Mouse (Mus musculus): Measurements from ENCODE around the gene Fam208b.
"Not testable (repeated sequence)": the region's sequence is repeated elsewhere in the genome, so short reads cannot be mapped to it uniquely, and the experiment has no call there.

The Fam208b gene

DNA sequence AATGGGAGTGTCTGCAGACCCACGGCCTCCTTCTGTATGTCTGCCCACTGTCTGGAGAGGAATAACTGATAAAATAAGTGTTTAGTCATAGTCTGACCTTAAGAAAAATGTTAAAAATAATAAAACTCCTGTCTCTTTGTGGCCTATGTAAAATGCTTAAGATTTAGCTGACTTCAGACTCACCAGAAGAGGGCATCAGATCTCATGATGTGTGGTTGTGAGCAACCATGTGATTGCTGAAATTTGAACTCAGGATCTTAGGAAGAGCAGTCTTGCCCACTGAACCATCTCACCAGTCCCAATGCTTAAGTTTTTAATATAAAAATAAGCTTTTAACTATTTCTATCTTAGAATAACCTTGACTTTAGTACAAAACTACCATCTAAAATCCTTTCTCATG lies 47.8 kb downstream of the Fam208b start:
- DNase-seq, result no peak

DNA sequence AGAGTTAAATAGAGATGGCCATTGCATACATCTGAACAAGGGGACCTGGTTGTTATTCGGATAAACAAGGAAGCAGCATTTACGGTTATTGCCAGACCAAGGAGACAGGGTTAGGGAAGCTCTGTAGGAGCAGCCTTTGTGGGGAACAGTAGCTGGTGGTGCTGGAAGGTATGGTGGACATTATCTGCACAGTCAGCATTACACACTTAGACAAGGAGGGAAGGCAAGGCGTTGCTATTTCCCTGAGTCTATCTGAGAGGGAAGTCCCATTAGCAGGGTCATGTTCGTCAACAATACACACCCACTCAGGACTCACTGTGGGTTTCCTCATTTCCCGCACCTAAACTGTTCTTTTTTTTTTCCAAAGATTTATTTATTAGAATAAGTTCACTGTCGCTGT lies 63.1 kb downstream of the Fam208b start:
- no peak for DNase-seq

DNA sequence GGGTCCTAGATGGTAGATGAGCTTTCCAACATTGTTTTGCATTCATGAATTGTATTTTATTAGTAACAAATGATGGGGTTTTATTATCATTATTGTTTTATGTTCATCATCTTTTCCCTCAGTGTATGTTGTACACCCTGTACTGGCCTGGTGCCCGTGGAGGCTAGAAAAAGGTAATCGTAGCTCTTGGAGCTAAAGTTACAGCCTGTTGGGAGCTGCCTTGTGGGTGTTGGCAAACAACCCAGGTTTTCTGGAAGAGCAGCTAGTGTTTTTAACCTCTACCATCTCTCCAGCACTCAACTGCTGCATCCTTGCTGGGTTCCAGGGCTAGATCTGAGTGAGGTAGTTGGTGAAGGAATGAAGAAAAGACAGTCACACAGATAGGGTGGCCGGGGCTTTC lies 63.5 kb downstream of the Fam208b start:
- DNase-seq, result no peak

DNA sequence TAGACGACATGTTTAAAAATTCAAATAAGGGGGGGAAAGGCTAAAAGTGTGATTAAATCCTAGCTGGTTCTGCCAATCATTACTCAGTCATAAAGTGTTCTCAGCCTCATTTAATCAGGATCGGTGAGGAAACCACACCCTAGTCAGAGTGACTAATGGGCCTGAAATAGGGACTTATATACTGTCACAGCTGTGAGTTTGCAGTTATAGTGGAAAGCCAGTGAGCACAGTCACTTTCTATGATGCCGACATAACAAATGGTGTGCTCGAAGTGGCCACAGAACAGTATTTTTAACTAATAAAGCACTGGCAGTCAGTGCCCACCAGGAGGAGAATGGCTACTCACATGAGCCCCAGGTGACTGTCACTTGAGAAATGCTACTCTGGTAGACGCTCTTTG lies 66.0 kb downstream of the Fam208b start:
- no peak for DNase-seq

DNA sequence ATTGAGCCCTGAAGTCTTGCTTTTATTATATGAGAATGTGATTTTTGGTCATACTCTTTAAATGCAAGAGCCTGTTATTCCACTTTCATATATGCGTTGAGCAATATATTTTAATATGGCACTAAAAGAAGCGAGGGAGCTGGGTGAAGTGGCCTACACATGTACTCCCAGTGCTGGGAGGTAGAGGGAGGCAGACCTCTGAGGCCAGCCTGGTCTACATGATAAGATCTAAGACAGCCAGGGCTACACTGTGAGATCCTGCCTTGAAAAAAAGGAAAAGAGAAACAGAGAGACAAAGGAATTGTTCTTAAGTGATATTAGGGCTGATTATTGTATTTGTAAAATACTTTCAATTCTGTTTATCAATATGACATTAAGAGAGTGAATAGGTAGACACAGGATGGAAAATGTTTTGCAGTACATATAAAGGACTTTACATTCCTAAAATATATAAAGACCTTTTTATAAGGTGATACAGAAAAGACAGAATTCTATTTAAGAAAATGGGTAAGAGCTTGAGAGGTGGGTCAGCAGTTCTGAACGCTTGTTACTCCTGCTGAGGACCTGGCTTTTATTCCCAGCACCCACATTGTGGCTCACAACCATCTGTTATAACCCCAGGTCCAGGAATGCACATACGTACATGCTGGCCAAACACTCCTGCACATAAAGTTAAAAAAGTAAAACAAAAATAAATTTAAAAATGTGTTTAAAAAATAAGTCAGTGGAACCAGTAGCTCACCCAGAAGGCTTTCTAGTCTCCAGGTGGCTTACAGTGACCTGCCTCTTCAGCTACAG lies 66.6 kb downstream of the Fam208b start:
- DNase-seq, result no peak

DNA sequence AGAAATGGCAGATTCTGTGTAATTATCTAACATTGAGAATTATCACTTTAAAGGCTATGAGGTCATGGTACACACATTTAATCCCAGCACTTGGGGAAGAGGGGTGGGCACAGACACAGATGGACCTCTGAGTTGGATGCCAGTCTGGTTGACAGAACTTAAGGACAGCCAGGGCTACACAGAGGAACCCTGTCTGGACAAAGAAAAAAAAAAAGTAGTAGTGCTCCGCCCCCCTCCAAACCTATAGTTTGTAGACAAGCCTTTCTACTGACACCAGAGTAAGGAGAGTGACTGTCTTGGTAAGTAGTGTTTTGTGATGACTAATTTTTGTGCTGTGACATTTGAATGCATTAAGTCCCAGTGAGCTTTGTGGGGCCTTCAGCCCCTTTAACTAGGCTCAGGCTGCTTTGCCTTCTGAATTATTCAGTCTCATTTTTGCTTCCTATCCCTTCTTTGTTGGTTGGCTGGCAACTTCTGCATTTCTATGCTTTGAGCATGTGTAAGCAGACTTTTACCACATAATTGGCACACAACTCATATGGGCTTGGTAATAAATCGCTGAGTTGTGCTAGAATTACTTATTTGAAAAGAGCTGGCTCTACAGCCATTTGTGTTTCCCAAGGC lies 69.6 kb downstream of the Fam208b start:
- DNase-seq, result no peak

DNA sequence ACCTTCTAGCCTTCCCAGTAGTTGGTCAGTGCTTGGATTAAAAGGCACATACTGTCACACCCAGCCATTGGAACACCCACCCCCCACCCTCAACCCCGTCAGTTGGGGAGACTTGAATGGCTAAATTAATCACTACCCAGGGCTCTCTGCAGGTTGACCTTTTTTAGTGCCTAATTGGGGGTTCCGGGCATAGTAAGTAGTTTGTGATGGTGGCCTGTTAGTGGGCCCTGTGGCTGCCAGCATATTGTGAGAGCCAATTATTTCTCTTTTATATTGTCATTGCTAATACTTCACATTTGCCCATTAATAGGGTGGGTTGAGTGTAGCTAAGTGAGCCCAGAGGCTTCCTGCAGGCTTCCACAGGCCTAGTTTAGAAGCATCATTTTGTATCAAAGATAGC lies 70.7 kb downstream of the Fam208b start:
- DNase-seq, result no peak

DNA sequence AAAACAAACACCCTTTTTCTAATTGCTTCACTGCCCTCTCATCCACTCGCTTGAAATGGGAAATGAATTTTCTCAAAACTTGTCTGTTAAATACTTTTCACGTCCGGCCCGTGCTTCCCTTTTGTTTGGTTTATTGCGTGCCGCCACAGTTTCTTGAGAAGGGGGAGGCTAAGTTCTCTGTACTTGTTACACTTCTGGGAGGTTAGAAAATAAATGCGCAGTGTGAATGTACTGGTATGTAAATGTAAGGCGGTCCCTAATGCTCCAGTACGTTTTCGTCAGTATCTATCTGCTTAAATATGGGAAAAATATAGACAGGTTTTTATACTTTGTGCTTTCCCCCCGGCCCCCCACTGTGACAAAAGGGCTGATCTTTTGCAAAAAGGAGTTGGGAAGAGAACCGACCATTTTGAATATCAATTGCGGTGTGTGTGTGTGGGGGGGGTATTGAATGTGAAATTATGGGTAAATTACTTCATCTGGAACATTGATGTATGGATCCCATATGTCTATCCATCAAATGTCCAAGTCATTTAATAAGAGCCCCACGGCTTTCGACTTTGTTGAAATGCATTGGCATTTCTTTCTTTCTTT lies 71.8 kb downstream of the Fam208b start:
- peak; percentile 34 for DNase-seq

DNA sequence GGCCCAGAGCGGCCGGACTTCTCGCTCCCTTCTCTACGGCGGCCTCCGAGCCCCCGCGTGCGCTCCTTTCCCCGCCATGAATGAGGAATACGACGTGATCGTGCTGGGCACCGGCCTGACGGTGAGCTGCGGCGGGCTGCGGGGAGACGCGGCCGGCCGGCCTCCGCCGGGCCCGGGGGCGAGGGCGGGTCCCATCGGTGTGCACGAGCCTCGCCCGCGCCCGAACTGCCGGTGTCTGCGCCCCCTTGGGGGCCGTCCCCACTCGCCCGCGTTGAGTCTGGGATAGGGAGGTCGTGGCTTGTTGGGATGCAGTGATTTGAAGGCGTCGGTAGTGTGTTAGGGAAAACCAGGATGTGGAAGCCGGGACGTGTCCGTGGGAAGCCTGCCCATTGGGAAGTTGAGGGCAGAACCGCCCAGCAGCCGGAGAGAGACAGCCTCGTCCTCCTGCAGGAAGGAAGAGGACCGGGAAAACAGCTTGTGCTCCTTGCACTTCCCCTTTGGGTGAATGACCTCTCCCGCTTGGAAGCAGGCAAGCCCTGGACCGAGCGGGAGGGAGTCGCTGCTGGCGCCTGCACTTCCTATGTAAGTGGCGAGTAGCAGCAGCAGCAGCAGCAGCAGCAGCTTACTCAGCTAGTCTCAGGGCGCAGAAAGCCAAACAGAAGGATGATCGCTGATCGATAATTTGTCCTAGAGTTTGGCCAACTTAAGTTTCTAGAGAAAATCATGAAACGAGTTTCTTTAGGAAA lies 72.5 kb downstream of the Fam208b start:
- peak; percentile 71 for DNase-seq

DNA sequence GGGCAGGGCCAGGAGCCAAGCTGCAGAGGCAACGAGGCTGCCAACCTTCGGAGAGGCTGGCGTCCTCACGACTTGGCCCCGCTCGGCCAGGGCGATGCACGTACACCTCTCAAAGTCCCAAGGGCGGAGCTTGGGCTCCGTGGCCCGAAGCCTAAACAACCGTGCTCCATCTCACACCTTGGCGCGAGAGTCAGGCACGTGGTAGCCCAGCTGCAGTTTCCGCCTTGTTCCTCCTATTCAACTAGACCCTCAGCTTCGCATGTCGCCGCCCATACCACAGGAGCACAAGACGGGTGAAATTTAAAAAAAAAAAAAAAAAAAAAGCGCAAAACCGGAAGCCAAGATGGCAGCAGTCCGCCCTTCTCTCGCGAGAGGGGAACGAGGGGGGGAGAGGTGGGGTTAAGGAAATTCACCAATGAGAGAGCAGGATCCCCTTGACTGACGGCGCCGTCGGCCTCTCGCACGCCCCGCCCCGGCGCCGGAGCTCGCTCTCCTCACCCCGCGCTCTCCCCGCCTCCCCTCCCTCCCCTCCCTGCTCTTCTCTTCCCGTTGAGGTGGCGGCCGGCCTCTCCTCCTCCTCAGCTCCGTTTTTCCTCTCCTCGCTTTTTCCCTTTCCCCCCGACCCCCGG lies 73.2 kb downstream of the Fam208b start, which contains the start of gene Gdi2:
Gdi2 (plus strand) TSS at position 470 of the 629 bp plus-strand sequence.
- peak; percentile 97 for DNase-seq

DNA sequence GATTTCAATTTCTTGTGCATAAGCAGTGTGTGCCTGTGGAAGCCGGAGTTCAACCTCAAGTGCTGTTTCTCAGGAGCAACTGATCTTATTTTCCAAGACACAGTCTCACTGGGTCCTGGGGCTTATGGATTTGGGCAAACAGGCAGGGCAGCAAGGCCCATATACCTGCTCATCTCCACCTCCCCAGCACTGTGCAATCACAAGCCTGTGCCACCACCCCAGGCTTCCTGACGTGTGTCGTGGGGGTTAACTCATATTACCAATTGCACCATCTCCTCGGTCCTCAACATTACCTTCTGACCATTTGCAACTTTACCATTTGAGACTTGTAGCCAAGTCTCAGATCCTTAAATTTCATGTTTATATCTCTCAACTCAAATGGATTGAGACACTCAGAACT lies 76.8 kb downstream of the Fam208b start:
- no peak for DNase-seq

DNA sequence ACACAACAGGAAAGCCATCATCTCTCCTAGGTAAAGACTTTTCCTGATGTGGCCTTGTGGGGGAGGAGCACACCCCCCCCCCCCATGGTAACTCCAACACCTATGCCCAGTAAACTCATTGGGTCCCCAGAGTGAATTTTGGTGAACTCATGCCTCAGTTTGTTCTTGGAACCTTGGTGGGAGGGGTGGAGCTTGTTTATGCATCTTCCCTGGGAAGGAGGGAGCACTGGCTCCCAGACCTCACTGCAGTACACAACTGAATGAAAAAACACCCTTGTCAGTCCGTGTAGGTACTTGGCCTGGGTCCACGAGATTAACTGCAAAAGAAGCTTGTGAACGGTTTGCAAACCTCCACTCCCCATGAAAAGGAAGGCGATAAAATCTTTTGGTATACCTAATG lies 78.5 kb downstream of the Fam208b start:
- no peak for DNase-seq

DNA sequence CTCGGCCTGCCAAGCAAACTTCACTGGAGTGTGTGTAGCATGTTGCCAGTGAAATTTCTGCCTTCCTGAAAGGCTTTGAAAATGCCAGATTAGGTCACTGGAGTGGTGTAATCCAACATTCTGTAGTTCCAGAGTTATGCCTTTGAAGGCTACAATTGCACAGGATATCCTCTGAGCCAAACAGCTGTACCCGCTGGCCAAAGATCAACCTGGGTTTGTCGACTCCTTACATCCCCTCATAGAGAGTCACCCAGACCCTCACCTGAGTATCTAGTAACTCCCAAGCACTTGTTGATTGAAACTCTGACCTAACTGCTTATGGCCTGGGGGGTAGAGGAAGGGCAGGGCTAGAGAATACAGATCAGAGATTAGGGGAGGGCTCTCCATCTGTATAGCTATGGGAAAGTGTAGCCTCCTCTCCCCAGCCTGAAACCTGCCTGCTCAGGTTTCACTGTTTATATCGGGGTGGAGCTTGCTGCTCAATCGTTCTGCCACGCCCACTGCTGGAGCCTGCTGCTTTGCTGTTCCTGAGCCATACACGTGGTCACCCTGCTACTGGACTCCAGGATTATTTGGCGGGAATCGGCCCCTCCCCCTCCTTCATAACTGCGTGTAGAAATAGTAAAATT lies 79.1 kb downstream of the Fam208b start:
- DNase-seq, result no peak

DNA sequence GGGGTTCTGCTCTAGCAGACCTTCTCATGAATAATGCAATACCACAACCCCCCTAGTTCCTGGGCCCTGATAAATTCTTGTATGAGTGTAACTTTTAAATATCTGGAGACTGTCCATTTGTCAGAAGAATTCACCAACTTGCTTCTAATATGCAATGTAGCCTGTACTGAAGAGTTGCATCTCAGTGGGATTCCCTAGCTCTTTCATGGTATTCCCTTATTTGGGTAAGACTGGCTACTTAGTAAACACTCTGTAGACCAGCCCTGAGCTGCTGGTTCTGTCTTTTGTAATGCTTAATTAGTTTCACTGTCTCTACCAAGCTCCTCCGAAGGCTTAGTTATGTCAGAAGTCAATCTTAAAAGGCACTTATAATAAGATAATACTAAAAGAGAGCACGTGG lies 79.7 kb downstream of the Fam208b start:
- not testable (repeated sequence) for DNase-seq

DNA sequence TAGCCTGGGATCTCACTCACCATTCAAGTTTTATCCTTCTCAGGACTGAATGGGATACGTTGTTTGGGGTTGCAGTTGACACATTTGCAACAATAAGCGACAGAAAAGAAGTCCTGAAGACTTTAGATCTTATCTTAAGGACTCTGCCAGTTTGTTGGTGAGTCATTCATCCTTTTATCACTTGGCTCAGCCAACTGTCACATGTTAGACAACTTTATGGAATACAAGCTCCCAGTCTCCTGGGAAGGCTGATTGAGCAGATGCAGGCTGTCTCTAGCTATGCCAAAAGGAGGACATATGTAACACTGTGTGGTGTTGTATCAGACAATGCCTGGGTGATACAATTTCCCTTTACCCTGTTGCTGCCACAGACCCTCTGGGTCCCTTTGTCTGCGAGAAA lies 80.5 kb downstream of the Fam208b start:
- DNase-seq, result no peak

DNA sequence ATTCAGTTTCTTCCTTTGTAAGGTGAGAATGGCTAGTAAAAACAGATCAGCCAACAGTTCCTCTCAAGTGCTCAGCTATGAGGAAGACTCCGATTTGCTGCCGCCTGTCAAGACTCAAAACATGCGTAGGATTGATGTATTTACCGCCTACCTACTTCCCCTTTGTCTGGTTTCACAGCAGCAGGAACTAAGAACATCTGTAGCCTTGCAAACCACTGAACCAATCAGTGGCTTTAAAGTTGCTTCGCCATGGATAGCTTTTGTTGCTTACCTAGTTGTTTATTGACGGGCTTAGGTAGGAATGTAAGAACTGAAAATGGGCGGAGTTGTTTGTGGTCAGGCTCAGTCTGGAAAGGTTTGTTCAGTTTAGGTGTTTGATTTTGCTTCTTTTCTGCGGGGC lies 84.6 kb downstream of the Fam208b start:
- peak; percentile 25 for DNase-seq

DNA sequence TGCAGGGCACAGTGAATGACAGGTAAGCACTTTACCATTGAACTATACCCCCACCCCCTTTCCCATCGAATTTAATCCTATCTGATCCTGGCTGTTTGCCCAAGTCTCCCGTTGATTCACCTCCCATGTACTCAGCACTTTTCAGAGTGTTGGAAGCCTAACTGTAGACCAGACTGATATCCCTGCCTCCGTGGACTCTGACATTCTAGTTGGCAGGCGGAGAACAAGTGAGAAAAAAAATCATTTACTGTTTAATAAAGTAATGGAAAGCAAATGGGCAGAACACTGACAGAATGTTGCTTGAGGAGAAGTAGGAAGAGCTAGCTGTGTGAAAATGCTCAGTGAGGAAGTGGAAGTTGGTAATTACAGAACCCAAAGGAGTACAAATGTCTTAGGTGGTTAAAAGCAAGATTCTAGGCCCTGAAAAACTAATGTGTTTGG lies 85.3 kb downstream of the Fam208b start:
- no peak for DNase-seq

DNA sequence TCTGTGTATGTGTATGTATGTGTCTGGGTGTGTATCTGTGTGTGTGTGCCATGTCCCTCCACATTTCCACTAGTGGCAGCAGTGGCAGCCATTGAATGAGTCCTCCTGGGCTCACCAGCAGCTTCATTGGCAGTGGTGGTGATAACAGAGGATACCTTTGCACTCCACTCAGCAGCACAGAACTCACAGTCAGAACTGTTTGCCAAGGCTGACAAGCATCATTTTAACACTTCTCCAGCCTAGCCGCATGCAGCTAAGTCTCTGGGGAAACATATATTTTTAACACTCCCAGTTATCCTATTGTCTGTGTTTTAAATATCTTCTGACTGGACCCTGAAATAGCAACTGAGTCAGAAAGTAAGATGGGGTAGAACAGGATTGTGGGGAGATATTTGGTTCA lies 87.0 kb downstream of the Fam208b start:
- DNase-seq, result no peak

DNA sequence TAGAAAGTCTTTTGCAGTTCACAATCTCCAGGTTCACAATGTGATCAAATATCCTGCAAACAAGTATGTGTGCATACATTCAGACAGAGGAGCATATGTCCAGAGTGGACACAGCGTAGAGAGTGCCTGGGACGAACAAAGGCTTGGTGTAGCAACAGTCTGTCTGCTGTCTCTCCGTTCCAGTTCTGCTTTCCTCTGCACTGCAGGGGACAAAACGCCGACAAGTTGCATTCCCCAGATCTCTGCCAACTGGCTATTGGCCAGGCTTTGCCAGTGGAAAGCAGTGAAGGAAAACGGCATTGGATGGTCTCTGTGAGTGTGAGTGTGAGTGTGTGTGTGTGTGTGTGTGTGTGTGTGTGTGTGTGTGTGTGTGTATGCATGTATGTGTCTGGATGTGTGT lies 87.4 kb downstream of the Fam208b start:
- DNase-seq, result no peak

DNA sequence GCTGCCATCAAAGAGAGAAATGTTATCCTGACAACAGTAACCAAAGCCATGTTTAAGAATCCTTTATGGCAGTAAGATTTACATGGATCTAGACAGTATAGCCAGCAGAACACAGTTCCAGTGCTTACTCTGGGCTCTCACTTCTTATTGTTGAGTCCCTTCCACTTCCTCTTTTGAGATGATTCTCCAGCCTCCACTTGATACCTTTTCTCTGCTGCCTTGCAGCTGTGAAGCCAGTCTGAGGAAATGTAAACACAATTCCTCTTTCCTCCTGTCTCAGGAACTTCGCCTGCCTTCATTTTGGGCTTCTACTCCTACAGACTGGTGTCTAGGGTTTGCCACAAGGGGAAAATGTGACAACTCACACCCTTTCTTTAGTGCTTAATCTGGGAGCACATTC lies 90.9 kb downstream of the Fam208b start:
- DNase-seq, result not testable (repeated sequence)

DNA sequence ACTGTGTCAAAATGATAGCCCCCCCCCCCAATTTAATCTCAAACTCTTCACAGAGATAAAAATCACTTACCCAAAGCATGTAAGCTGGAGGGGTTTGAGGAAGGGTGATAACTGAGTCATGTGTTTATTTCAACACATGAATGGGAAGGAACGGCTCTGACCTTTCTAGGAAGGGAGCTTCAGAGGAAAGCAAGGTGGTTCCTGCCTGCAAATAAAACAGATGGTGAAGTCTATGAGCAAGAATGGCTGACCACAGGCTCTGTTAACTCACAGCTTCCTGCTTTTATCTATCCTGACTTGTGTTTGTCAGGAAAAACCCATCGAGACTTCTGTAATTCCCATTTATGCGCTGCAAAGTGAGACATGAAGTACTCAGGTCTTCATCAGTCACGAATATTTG lies 91.6 kb downstream of the Fam208b start:
- DNase-seq, result not testable (repeated sequence)

Data from thymus, postnatal 4 days (tissue).